Mouse (Mus musculus) cerebellum, postnatal 14 days (tissue): ENCODE results near the gene Col27a1.

Experiments used
- DNase-seq, 2 experiments: peaks; one replicate each; pipeline ENCODE4 v3.0.0; 2021; ENCODE audit warnings: mixed read lengths in 2 of 2

The Col27a1 gene

DNA sequence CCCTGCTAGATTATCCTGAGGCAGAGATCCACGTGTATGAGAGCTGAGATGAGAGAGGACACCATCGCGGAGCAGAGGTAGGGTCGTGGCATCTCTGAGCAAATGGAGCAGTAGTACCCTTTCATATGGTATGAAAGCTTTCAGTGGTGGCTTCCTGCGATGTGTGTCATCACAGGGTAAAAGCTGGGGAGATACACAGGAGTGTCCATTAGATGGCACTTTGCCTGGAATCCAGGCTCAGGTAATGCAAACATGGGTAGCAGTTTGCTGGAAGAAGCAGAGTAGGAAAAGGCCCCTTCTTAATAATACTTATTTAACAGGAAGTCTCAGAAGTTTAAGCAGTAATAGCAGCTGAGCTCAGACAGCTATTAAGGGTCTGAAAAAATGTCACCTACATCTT lies 100.3 kb downstream of the Col27a1 start:
- DNase-seq, result no peak

DNA sequence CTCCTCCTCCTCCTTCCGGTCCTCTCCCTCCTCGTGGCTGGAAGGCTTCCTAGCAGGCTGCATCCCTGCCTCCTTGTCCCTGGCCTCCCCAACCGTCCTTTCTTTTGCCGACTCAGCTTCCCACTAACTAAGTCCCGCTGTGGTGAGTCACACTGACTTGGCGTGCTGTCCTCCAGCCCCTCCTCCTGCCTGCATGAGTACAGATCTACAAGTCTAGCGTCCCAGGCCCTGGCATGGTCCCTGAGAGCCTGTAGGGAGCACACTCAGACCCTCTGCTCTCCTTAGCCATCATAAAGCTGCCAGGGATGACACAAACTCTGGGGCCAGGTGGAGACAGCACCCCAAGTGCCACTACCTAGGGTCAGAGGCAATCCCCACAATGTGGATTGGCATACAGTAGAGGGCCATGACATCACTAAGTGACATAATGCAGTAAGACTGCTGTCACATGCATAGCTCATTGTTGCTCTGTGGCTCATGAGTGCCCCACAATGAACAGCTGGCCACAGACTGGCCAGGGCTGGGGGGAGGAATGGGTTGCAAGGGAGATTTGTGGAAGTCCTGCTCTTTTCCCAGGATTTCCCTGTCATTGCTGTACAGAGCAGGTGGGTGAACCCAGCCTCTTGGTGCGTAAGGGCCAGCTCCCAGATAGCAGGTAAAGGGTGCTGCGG lies 102.4 kb downstream of the Col27a1 start:
- no peak for DNase-seq

DNA sequence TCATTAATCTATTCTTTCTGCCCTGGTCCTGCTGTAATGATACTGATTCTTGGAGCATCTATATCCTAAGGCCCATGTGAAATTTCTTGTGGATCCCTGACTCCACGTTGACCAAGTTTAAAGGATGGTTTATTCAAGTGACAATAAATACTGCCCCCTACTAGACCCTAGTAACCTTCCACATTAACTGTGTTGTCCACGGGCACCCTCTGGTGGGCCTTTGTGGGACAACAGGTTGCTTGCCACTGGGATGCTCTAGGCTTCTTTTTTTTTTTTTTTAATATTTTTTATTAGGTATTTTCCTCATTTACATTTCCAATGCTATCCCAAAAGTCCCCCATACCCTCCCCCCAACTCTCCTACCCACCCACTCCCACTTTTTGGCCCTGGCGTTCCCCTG lies 105.8 kb downstream of the Col27a1 start:
- peak; percentile 89 to 93 for DNase-seq

DNA sequence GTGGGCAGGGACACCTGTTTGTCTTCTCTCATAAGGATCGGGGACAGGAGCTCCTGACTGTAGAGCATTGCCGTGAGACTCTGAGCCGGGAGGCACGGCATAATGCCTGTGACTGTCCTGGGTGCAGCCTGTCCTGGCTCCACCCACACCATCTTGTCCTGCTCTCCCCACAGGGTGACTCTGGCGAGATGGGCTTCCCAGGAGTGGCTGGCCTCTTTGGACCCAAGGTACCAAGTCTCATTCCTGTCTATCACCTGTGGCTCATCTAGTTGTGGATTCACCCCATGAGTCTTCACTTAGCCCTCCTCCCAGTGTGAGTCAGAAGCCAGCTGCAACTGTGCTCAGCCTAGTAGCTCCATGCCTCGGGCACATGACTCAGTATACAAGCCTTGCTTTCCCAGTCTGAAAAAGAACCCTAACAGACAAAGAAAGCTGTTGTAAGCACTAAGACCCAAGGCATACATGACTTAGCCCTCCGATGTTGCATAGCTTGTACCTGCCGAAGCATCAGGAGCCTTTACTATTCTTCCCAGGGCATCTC lies 109.5 kb downstream of the Col27a1 start:
- DNase-seq, result no peak

DNA sequence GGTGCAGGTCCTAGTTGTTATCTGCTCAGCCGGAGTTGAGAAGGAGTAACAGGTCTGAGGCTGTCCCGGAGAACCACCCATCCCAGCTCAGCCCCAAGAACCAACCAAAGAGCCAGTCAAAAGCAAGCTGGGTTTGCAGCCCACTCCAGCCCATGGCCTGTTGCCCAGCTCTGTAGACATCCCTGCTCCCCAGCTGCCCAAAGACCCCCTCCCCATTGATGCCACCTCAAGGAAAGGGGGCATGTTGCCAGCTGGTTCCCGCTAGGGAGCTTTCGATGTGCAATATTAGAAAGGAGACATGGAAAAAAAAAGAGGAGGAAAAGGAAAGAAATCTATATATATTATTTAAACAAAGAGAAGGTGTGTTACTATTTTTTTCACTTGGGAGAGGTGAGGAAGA lies 119.6 kb downstream of the Col27a1 start:
- no peak for DNase-seq

DNA sequence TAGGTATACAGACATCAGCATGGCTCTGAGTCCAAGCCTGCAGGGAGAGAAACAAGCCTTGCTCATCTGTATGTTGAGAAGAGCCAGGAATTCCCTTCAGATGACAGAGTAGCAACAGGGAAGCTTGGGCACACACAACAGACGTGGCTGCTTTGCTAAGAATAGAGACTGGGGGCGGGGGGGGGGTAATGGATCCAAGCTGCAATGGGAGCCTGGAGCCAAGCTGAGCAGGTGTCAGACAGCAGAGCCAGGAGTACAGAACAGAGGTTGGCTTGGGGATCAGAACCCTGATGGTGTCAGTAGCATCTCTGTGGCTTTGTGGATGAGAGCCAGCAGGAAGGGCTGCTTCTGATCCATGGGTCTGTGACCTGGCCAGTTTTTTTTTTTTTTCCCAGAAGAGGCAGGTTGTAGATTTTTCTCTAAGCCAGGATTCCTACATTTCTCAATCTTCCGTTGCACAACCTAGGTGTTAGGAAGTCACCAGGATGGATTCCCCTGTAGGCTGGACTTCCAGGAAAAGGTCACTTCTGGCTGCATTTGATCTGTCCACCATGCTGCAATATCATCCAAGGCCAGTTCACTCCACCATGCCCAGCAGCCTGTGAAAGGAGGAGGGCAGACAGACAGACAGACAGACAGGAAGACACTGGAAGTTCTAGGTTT lies 124.7 kb downstream of the Col27a1 start:
- DNase-seq, result peak; percentile 66 to 70

DNA sequence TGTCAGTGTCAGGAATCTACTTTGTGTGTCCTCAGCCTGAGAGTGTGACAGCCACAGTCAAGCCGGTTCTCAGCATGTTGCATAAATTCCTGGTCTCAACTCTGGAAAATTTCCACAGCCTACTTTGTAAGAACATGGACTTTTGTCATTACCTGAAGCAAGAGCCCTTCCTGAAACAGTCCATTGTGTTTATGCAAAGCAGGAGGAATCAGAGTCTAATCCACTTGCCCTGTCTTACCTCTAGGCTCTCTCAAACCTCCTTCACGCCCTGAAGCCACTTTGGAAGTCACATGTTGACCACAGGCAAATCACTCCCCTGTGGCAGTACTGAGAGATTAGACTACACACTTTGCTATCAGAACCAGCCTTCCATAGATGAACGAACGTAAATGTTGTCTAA lies 128.7 kb downstream of the Col27a1 start:
- no peak for DNase-seq

DNA sequence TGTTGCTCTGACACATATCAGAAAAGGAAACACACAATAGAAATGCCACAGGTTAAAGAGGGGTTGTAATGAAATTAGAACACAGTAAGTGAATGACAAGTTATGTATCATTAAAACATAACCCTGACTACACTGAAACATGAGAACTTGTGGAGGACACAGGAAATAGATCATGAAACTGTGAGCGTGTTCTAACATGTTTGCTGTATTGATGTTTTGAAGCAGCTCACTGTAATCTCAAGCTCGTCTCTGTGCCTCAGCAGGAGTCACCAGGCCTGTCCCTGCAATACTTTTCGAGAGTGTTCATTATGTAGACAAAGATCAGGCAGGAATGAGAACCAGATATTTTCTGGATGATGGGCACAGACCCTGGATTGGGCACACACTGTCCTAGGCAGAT lies 129.8 kb downstream of the Col27a1 start:
- DNase-seq, result no peak

DNA sequence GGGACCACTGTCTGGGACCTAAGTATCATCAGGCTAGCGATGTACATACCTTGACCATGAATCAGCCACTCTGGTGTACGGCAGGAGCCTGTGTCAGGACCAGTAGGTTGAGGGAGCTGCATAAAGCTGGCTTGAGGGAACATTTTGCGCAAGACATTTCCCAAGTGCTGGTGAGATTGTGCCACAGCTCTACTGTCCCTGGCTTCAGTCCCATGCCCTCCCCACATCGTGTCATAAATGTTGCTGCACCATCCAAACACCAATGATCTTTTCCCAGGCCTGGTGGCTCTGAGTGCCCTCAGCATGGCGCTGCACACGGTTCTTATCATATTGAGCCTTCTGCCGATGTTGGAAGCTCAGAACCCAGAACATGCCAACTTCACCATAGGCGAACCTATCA lies 130.5 kb downstream of the Col27a1 start, which contains the start of gene Orm1:
TSS of gene Orm1 (plus strand) at position 266 of the 400 bp plus-strand sequence.
- no peak for DNase-seq

DNA sequence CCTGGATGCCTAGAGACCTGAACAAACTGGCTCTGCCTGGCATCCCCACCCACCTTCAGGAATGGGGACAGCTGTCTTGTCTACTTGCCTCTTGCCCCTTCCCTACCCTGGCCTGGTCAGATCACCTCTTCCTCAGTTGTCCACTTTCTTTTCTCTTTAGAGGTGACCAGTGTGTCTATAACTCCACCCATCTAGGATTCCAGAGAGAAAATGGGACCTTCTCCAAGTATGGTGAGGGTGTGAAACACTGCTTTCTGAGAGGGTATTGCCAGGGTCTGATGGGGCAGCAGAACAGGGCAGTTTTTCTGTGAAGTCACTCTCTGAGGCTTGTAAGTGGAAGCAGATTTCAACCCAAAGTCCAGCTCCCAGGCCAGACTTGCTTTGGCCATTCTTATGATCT lies 131.5 kb downstream of the Col27a1 start:
- no peak for DNase-seq

DNA sequence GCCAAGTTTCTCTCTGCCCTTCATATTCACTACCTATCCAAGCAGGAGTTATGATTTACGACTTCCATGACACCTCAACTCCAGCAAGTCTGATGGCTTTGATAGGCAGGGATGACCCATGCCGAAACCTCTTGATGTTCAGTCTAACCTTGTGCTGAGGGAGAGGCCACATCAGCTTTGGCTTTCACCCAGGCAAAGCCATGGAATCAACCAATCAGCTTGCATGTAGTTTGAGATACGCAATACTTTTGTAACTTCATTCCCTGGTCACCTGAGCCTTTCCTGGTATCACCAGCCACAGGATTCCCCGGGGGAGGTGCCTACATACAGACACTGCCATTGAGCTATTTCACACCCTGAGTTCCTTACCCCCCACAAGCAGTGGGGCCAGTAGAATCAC lies 132.9 kb downstream of the Col27a1 start:
- no peak for DNase-seq

DNA sequence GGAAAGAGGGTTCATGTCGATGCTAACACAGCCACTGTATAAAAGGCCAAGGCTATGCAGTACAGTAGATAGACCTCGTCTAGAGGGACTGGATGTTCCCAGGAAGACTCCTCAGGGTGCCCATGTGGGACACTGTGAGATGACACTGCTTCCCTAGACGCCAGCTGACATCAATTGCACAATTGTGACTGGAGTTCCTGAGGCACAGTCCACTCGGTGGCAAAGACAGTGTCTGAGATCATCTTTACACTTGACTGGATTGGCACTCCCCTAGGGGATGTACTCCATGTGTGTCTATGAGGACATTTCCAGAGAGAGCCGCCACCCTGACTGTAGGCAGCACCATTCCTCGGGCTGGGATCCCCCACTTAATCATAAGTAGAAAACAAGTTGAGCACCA lies 134.7 kb downstream of the Col27a1 start:
- no peak for DNase-seq

DNA sequence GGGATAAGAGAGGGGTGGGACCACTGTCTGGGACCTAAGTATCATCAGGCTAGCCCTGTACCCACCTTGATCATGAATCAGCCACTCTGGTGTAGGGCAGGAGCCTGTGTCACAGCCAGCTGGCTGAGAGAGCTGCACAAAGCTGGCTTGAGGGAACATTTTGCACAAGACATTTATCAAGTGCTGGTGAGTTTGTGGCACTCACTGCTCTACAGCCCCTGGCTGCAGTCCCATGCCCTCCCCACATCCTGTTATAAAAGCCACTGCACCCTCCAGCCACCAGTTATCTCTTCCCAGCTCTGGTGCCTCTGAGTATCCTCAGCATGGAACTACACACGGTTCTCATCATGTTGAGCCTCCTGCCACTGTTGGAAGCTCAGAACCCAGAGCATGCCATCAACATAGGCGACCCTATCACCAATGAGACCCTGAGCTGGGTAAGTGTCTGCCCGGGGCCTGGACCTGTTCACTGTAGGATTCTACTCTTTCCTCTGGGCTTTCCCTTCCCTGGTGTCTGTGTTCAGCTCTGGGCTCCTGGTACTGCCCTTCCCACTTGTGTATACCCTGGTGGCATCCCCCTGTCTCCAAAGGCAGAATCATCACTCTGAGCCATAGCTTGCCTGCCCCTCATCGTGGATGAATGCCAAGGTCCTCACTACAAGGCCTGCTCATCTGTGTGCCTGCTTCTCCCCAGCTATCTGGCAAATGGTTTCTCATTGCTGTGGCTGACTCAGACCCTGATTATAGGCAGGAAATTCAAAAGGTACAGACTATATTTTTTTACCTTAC lies 142.3 kb downstream of the Col27a1 start, which contains the start of gene Orm3:
TSS of gene Orm3 (plus strand) at position 286 of the 789 bp plus-strand sequence.
- DNase-seq, result no peak

DNA sequence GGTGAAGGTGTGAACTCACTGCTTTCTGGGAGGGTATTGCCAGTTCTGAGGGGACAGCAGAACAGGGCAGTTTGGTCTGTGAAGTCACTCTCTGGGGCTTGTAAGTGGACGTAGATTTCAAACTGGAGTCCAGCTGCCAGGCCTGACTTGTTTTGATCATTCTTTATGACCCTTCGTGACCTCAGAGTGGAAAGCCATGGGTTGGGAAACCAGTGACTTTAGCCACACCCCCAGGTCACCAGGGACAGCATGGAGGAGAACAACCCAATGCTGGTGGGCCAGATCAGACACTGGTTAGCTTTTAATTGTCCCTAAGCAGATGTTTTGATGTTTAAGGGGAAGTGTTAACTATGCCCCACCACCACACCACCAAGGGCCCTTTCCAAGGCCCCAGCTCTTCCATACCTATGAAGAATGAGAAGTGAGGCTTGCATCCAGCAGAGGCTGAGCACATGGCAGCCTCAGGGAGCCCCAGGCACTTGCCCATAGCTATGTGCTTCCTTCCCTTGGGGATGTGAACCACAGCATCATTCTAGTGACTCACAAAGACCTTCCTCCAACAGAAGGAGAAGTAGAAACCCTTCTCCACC lies 143.3 kb downstream of the Col27a1 start:
- DNase-seq, result no peak

DNA sequence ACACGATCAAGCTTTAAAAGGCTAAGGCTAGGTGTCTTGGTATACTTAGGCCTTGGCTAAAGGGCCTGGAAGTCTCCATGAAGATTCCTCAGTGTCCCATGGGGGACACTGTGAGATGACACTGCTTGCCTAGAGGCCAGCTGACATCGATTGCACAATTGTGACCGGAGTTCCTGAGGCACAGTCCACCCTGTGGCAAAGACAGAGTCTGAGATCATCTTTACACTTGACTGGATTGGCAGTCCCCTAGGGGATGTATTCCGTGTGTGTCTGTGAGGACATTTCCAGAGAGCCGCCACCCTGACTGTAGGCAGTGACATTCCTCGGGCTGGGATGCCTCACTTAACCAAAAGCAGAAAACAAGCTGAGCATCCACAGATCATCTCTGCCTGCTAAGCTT lies 146.1 kb downstream of the Col27a1 start:
- DNase-seq, result no peak

DNA sequence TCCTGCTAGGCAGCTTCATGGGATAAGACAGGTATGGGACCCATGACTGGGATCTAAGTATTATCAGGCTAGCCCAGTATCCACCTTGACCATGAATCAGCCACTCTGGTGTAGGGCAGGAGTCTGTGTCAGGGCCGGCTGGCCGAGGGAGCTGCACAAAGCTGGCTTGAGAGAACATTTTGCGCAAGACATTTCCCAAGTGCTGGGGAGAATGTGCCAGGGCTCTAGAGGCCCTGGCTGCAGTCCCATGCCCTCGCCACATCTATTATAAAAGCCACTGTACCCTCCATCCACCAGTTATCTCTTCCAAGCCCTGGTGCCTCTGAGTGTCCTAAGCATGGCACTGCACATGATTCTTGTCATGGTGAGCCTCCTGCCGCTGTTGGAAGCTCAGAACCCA lies 148.3 kb downstream of the Col27a1 start, which contains the start of gene Orm2:
TSS of gene Orm2 (plus strand) at position 300 of the 400 bp plus-strand sequence.
- DNase-seq, result peak in 1 of 2 experiments; percentile 28

DNA sequence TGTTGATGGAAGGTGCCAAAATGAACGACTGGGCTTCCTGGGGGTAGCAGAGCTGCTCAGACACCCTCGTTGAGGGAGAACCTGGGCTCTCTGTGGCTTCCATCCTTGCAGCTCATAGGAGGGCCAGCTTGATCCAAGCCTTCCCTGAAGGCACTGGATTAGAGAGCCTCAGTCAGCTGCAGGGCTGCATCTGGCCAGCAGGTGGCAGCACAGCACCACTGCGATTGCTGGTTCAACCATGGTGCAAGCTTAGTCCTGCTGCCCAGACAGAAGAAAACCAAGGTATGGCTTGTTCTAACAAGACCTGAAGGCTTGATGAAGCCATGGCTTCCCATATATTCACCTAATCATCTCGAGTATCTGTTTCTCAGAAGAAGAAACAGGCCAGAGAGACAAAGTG lies 154.8 kb downstream of the Col27a1 start:
- DNase-seq, result peak; percentile 88 to 93

DNA sequence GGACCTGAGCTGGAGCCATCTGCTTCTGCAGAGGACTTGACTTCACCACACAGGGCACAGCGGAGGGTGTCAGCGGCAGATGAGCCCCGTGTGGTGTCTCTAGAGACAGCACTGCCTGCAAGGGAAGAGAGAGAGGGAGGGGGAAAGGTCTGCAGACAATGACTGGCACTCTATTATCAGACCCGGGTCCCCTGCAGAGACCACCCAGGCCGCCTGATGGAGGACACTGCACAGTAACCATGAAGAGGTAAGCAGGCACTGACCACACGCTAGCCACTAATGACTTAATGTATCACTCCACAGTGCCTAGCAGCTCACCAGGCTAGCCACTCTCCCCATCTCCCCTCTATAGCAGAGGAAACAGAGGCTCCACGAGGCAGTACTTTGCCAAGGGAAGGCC lies 157.1 kb downstream of the Col27a1 start:
- DNase-seq, result no peak

DNA sequence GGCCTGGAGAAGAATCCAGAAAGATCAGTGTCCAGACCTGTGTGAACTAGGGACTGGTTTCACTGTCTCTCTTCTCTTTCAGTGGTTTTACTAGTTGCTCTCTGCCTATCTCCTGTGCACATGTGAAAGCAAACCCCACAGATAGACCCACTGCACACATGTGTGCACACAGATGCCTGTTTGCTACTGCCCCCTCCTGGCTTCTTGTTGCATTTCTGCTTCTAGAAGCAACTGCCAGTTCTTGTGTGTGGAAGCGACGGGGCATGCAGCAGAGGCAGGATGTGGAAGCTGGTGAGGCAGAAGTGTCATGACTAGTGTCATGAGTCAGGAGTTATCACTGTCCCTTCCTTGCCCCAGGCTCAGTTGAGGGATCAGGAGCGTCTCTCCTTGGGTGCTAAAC lies 158.1 kb downstream of the Col27a1 start:
- DNase-seq, result peak in 1 of 2 experiments; percentile 37

DNA sequence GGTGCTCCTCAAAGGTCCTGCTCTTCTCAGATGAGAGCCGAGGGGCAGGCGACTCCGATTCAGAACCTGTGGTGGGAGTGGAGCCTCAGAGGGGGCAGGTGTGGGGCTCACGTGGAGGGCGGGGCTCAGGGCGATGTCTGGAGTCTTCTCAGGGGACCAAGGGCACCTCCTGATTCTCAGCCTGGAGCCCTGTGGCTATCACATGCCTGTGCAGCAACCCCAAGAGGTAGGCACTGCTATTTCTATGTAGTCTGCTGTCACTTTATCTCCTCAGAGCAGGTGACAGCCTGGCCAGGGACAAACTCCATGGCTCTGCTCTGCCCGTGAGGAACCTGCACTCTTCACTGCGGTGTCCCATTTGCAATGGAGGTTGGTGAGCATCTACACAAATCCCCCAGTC lies 159.6 kb downstream of the Col27a1 start:
- no peak for DNase-seq

DNA sequence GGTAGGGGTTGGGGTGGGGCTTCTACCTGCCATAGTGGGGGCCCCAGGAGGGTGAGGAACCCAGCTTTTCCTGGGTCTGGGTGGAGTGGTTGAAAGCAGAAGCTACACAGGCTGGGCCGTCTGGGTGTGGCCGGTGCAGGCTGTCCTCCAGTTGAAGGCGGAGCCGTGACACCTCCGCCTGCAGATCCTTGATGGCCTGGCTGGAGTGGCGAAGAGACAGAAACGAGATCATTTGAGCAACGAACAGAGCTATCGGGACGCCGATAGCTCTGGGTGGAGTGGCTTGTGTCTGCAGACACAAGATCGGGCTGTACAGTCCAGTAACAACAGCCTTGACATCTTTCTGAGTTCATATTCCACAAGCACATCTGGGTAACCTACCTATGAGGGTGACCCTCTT lies 160.5 kb downstream of the Col27a1 start:
- no peak for DNase-seq

DNA sequence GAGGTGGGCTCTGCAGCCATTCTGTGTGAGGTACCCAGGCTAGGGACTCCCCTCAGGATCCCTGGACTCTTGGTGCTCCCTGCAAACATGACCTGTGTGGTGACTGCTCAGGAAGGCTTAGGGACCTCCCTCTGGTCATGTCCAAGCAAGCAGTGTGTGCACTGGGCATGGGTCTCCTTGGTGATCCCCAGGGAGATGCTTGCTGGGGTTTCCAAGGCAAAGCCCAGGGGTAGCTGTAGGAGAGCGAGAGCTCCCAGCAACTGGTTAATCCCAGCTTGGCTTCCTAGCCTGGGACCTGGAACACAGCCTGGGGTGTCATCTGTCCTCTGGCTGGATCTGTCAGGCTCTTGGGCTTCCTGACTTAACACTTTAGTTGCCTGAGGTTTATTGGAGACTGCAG lies 161.6 kb downstream of the Col27a1 start:
- peak; percentile 59 to 61 for DNase-seq

DNA sequence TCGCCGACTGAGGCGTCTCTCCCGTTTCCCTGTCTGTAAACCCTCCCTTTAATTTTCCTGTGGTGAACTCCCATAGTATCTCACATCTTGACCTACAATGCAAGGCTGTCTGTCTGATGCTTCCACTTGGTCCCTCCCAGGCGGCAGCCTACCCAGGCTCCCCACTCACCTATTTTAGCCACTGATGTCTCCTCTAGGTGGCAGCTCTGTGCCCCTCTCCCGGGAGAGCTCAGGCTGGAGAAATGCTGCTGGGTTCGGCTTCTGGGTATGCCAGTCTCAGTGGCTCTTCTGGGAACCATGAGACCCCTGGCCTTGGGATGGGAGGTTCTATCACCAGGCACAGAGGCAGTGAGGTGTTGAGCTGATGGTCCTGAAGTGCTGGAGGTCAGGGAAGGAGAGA lies 163.7 kb downstream of the Col27a1 start:
- DNase-seq, result no peak
